Comparison of ENCODE assay signal across 9 mouse cellular contexts in the genomic region with DNA sequence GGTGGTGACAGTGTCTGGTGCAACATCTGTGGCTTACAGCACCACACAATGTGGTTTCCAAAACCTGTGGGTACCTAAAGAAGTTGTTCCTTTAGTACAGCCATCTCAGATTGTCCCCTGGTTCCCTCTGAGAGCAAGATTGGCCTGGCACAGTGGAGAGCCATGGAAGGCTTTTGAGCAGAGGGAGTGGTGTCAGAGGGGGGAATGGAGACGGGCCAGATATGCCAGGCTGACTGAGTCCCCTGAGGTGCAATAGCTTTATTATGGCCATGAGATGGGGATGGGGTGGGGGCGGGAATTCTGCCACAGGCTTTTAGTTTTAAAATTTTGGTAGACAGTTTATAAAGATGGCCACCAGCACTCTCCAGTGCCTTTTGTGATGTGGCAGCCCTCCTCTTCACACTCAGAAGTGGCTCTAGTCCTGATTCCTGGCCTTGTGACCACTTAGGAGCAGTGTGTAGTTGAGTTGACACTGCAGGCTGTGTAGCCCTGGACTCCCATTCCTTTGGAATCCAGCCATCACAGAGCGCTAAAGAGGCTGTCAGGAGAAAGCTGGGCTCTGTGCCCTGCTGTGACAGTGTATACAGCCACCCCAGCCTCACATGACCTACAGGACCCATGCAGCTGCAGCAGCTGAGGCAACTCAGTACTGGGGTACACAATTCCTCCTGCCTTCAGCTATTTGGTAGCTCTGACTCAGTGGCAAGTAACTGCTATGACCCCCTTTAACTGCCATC. TPM values are rescaled to one million over a fixed set of nuclear protein-coding genes. Genes with fewer than 3 reads are reported as not detected.
DNase-seq lines count a peak whose midpoint lies in the region; ATAC-seq and TF ChIP-seq lines count a peak whose summit lies in the region.
"Had no signal": no experiment of that assay in that cellular context is flagged by ENCODE, and none has a peak within 500 bp of the region (broad histone marks: within the 10 kb centered on the region; RNA-seq: fewer than 3 reads in every experiment).

No protein-coding gene starts in this region.

- H3K9me3 ChIP-seq in midbrain, embryonic 14.5 days (ENCODE audit: control insufficient read depth, low read length) = no peaks in the 10 kb centered on the region
- no peaks in the 10 kb centered on the region for H3K9me3 ChIP-seq in midbrain, embryonic 10.5 days (replicated peaks)
- no peaks in the 10 kb centered on the region for H3K9me3 ChIP-seq in intestine, postnatal 0 days (ENCODE audit: control insufficient read depth)
- no peaks in the 10 kb centered on the region for H3K9me3 ChIP-seq in midbrain, postnatal 0 days (ENCODE audit: low read length)

- H3K36me3 ChIP-seq in midbrain, embryonic 14.5 days (ENCODE audit: control insufficient read depth, insufficient read depth, low read length) = no peaks in the 10 kb centered on the region
- no peaks in the 10 kb centered on the region for H3K36me3 ChIP-seq in midbrain, embryonic 10.5 days
- peaks cover 12% of the 10 kb centered on the region; the same call in 1 of the 2 replicates for H3K36me3 ChIP-seq in intestine, postnatal 0 days (ENCODE audit: control insufficient read depth, insufficient read depth)
- H3K36me3 ChIP-seq in midbrain, postnatal 0 days (ENCODE audit: insufficient read depth, low read length) = no peaks in the 10 kb centered on the region

- H3K4me1 ChIP-seq in midbrain, embryonic 14.5 days (ENCODE audit: control insufficient read depth, insufficient read depth, low read length) = no peaks in the 10 kb centered on the region
- peaks cover 17% of the 10 kb centered on the region for H3K4me1 ChIP-seq in midbrain, embryonic 10.5 days
- H3K4me1 ChIP-seq in intestine, postnatal 0 days (replicated peaks; ENCODE audit: control insufficient read depth, insufficient read depth, low read length) = no peaks in the 10 kb centered on the region; the same call in 1 of the 2 replicates
- no peaks in the 10 kb centered on the region for H3K4me1 ChIP-seq in midbrain, postnatal 0 days (ENCODE audit: insufficient read depth, low read length)

- DNase-seq in cerebellum, adult 9-11 months = peak; percentile 18
- DNase-seq in cerebellum, adult 11 months = no peak
- DNase-seq in midbrain, embryonic 14.5 days = peak; percentile 68
- no peak for DNase-seq in midbrain, embryonic 10.5 days (ENCODE audit: low spot score)
- peak; percentile 83 for DNase-seq in midbrain, postnatal 0 days (ENCODE audit: low spot score)
- DNase-seq in testis, postnatal 14 days (ENCODE audit: low spot score) = no peak
- DNase-seq in spleen, postnatal 36 days (ENCODE audit: low spot score in 2 of 2) = no peak

- no peak overlapping the region for H3K9ac ChIP-seq in midbrain, embryonic 14.5 days (replicated peaks; ENCODE audit: low read length)
- H3K9ac ChIP-seq in intestine, postnatal 0 days (ENCODE audit: low read depth, low read length) = no peak overlapping the region
- no peak overlapping the region for H3K9ac ChIP-seq in midbrain, postnatal 0 days (replicated peaks; ENCODE audit: low read length, poor library complexity, severe bottlenecking)

- H3K4me3 ChIP-seq in midbrain, embryonic 14.5 days (replicated peaks; ENCODE audit: low read depth, low read length) = no peak overlapping the region
- H3K4me3 ChIP-seq in midbrain, embryonic 10.5 days = no peak overlapping the region
- no peak overlapping the region for H3K4me3 ChIP-seq in intestine, postnatal 0 days (ENCODE audit: low read depth, low read length)
- no peak overlapping the region for H3K4me3 ChIP-seq in midbrain, postnatal 0 days (ENCODE audit: low read depth, low read length)

- no peak overlapping the region for H3K4me2 ChIP-seq in midbrain, embryonic 14.5 days (ENCODE audit: low read length)
- H3K4me2 ChIP-seq in intestine, postnatal 0 days (replicated peaks; ENCODE audit: low read depth) = no peak overlapping the region
- no peak overlapping the region for H3K4me2 ChIP-seq in midbrain, postnatal 0 days (ENCODE audit: low read depth, low read length, poor library complexity, severe bottlenecking)

- ATAC-seq in midbrain, embryonic 14.5 days (ENCODE audit: low FRiP score, low TSS enrichment) = no peak
- ATAC-seq in intestine, postnatal 0 days = no peak
- peak; percentile 72 for ATAC-seq in midbrain, postnatal 0 days (ENCODE audit: low FRiP score)

- 67% methylated on average over 3 of the region's 3 CpGs for WGBS in midbrain, embryonic 14.5 days
- 80% methylated on average over 3 of the region's 3 CpGs for WGBS in midbrain, embryonic 10.5 days
- WGBS in intestine, postnatal 0 days = 78% methylated on average over 3 of the region's 3 CpGs
- WGBS in midbrain, postnatal 0 days = 61% methylated on average over 3 of the region's 3 CpGs

- no peak overlapping the region for H3K27ac ChIP-seq in midbrain, embryonic 14.5 days (replicated peaks; ENCODE audit: low read depth, low read length)
- H3K27ac ChIP-seq in midbrain, embryonic 10.5 days (replicated peaks) = no peak overlapping the region
- H3K27ac ChIP-seq in intestine, postnatal 0 days (ENCODE audit: low read depth, low read length) = peak overlapping the region; percentile 95
- no peak overlapping the region for H3K27ac ChIP-seq in midbrain, postnatal 0 days (ENCODE audit: low read depth, low read length)

- no peaks in the 10 kb centered on the region for H3K27me3 ChIP-seq in midbrain, embryonic 14.5 days (ENCODE audit: control insufficient read depth, insufficient read depth, low read length)
- H3K27me3 ChIP-seq in midbrain, embryonic 10.5 days (ENCODE audit: low read depth, poor library complexity, severe bottlenecking) = no peaks in the 10 kb centered on the region
- H3K27me3 ChIP-seq in intestine, postnatal 0 days (replicated peaks; ENCODE audit: control insufficient read depth, insufficient read depth, low read length) = no peaks in the 10 kb centered on the region
- no peaks in the 10 kb centered on the region for H3K27me3 ChIP-seq in midbrain, postnatal 0 days (ENCODE audit: insufficient read depth, low read length)

- TF ChIP-seq CTCF in intestine, postnatal 0 days (IDR thresholded peaks at IDR 0.05; ENCODE audit: low read depth) = no peak
- no peak for TF ChIP-seq CTCF in midbrain, postnatal 0 days (IDR thresholded peaks at IDR 0.05)

RNA-seq across cellular contexts. Expression of a gene that starts 20.9 kb away (rescaled TPM):
- 1.4 and 2.1 TPM in 2 replicates for polyA plus RNA-seq in midbrain, embryonic 14.5 days (2014; fragmentation: Nextera tagmentation; extraction: Ambion mirVana)
- polyA plus RNA-seq in midbrain, embryonic 10.5 days (2016; fragmentation: Nextera tagmentation; extraction: Ambion mirVana) = 18.5 and 30.3 TPM in 2 replicates
- polyA plus RNA-seq in intestine, postnatal 0 days (2015; fragmentation: Nextera tagmentation; extraction: Ambion mirVana) = 362 and 402 TPM in 2 replicates
- 0.71 TPM in 1 of 2 replicates, not detected in the other for total RNA-seq in midbrain, postnatal 0 days (2014; rRNA removed)
- polyA plus RNA-seq in midbrain, postnatal 0 days (2015; fragmentation: Nextera tagmentation; extraction: Ambion mirVana) = 0.33 and 0.38 TPM in 2 replicates
- polyA plus RNA-seq: cerebellum, adult 2 months had no signal

RNA-seq across cellular contexts. Expression of a gene that starts 35.0 kb away (rescaled TPM):
- 15.1 and 16.6 TPM in 2 replicates for polyA plus RNA-seq in midbrain, embryonic 14.5 days (2014; fragmentation: Nextera tagmentation; extraction: Ambion mirVana)
- polyA plus RNA-seq in midbrain, embryonic 10.5 days (2016; fragmentation: Nextera tagmentation; extraction: Ambion mirVana) = 10.9 and 13.6 TPM in 2 replicates
- 1,614 and 1,691 TPM in 2 replicates for polyA plus RNA-seq in intestine, postnatal 0 days (2015; fragmentation: Nextera tagmentation; extraction: Ambion mirVana)
- 34.5 and 35.3 TPM in 2 replicates for total RNA-seq in midbrain, postnatal 0 days (2014; rRNA removed)
- polyA plus RNA-seq in midbrain, postnatal 0 days (2015; fragmentation: Nextera tagmentation; extraction: Ambion mirVana) = 32.0 and 33.1 TPM in 2 replicates

RNA-seq across cellular contexts. Expression of a gene that starts 49.7 kb away (rescaled TPM):
- polyA plus RNA-seq in midbrain, embryonic 14.5 days (2014; fragmentation: Nextera tagmentation; extraction: Ambion mirVana) = 94.4 and 102 TPM in 2 replicates
- polyA plus RNA-seq in midbrain, embryonic 10.5 days (2016; fragmentation: Nextera tagmentation; extraction: Ambion mirVana) = 27.9 and 39.5 TPM in 2 replicates
- 3.7 and 4.1 TPM in 2 replicates for polyA plus RNA-seq in intestine, postnatal 0 days (2015; fragmentation: Nextera tagmentation; extraction: Ambion mirVana)
- total RNA-seq in midbrain, postnatal 0 days (2014; rRNA removed) = 326 and 332 TPM in 2 replicates
- 117 and 126 TPM in 2 replicates for polyA plus RNA-seq in midbrain, postnatal 0 days (2015; fragmentation: Nextera tagmentation; extraction: Ambion mirVana)

Comparison
In these comparisons a context has a peak if more than half of its experiments do, and no peak if none do; other contexts are left out.
1. DNase-seq: peak in cerebellum, adult 9-11 months (single experiment), midbrain, embryonic 14.5 days (single experiment) and midbrain, postnatal 0 days (single experiment); none in cerebellum, adult 11 months (single experiment), midbrain, embryonic 10.5 days (single experiment), testis, postnatal 14 days (single experiment) and spleen, postnatal 36 days (0 of 2).
2. RNA of a gene that starts 20.9 kb away (polyA plus RNA-seq): 362 to 402 TPM in intestine, postnatal 0 days; 18.5 to 30.3 TPM in midbrain, embryonic 10.5 days, 1.4 to 2.1 TPM in midbrain, embryonic 14.5 days and 0.33 to 0.38 TPM in midbrain, postnatal 0 days; every median in the first group is over 10 times any median in the second.
3. RNA of a gene that starts 35.0 kb away (polyA plus RNA-seq): 1,614 to 1,691 TPM in intestine, postnatal 0 days; 32.0 to 33.1 TPM in midbrain, postnatal 0 days, 15.1 to 16.6 TPM in midbrain, embryonic 14.5 days and 10.9 to 13.6 TPM in midbrain, embryonic 10.5 days; every median in the first group is over 10 times any median in the second.